Mouse (Mus musculus) liver, embryonic 12.5 days (tissue): Measurements from ENCODE around the gene Iqcn. TPM values are rescaled to one million over a fixed set of nuclear protein-coding genes. Genes with fewer than 3 reads are reported as not detected.
A peak's percentile ranks its signal among the peaks of the same experiment; 100 is the strongest.

ENCODE experiments used
- ATAC-seq: fragments of 200-750 bp; cut with Nextera tagmentation; 2 replicates; pipeline ENCODE4 v1.8.0; 2017; ENCODE audit warnings: moderate number of reproducible peaks, mild to moderate bottlenecking, moderate library complexity
- H3K27ac ChIP-seq: fragments of 300-500 bp; sonication (generic); 2 replicates; pipeline ENCODE4 v1.5.1; 2016; ENCODE audit warnings: mild to moderate bottlenecking
- H3K27me3 ChIP-seq: fragments of 300-500 bp; sonication (generic); replicated peaks from 2 replicates; pipeline ENCODE4 v1.6.1; 2016; ENCODE audit warnings: mild to moderate bottlenecking, moderate library complexity
- H3K36me3 ChIP-seq: fragments of 300-500 bp; sonication (generic); 2 replicates; pipeline ENCODE4 v1.6.1; 2016; ENCODE audit warnings: mild to moderate bottlenecking, moderate library complexity
- H3K4me1 ChIP-seq: fragments of 300-500 bp; sonication (generic); 2 replicates; pipeline ENCODE4 v1.6.1; 2016
- H3K4me2 ChIP-seq: fragments of 300-500 bp; sonication (generic); 2 replicates; pipeline ENCODE4 v1.6.1; 2016; ENCODE audit warnings: mild to moderate bottlenecking, moderate library complexity
- H3K4me3 ChIP-seq: fragments of 300-500 bp; sonication (generic); 2 replicates; pipeline ENCODE4 v1.5.1; 2016; ENCODE audit warnings: mild to moderate bottlenecking, moderate library complexity
- H3K9ac ChIP-seq: fragments of 300-500 bp; sonication (generic); 2 replicates; pipeline ENCODE4 v1.6.1; 2016; ENCODE audit warnings: mild to moderate bottlenecking, moderate library complexity
- H3K9me3 ChIP-seq: fragments of 300-500 bp; sonication (generic); replicated peaks from 2 replicates; pipeline ENCODE4 v1.6.1; 2016; ENCODE audit warnings: mild to moderate bottlenecking, moderate library complexity
- WGBS: fragments of 180-500 bp; shearing (Covaris S2); methylation state at CpG from one replicate; pipeline ENCODE4 v1.1.7; 2016; ENCODE audit not compliant: insufficient replicate concordance; 5-methylcytosine and 5-hydroxymethylcytosine counted together
- polyA plus RNA-seq: library from polyadenylated mRNA; unstranded; fragments of >200 nt; fragmentation: Nextera tagmentation; extraction: Ambion mirVana; gene quantifications from 2 replicates; pipeline ENCODE4 v1.2.1, GENCODE M21; 2016

Gene Iqcn
- polyA plus RNA-seq, 1 experiment from 2014 or later = not detected

DNA sequence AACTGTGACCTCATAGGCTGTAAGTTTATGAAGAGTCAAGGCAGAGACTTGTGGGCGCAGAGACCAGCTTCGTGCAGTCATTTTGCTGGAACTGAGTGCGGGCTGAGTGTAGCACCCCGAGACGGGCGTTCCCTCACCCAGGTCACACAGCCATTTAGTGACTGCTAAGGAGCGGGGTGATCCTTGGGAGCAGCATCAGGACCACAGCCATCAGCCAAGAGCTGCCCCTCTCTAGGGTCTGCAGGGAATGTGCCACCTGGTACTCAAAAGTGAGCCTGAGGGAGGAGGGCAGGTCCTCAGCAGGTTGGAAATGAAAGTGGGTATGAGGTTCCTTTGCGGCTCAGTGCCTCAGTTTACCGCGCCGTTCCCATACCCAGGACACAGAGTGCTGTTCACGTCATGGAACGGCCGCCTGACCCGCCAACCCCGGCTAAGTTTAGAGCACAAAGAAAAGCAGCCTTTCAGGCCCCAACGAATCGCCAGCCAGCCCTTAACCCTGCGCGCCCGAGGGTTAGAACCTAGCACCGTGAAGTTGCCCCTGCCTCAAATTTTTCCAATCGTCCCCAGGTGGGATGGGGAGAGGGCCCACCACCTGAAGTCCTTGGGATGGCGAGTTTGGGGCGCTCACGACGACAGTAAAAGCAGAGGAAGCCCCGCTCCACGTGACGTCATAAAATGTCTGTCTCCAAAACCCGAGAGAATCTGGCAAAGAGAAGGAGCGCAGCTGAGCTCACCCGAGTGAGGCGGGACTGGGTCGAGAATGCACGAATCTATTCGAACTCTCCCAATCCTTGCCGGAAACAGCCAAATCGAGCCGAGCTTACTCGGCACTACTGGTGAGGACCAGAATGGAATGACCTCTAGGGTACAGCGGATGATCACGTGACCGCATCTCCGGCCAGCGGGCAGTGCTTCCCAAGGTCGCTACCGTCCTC lies 40.7 kb downstream of the Iqcn start:
- Histone ChIP-seq H3K9ac (no peak overlapping the region), H3K4me1 (peaks cover 13% of the 10 kb centered on the region), H3K27me3 (peaks cover 98% of the 10 kb centered on the region), H3K4me2 (peak overlapping the region; percentile 53), H3K27ac (no peak overlapping the region), H3K9me3 (no peaks in the 10 kb centered on the region), H3K4me3 (peak overlapping the region; percentile 26; the same call in 1 of the 2 replicates), H3K36me3 (no peaks in the 10 kb centered on the region)
- peak; percentile 20; the same call in 1 of the 2 replicates for ATAC-seq
- WGBS = 7% methylated on average over 48 of the region's 48 CpGs

- Histone ChIP-seq H3K27ac (no peak overlapping the region), H3K9me3 (no peaks in the 10 kb centered on the region), H3K36me3 (no peaks in the 10 kb centered on the region), H3K4me1 (peaks cover 13% of the 10 kb centered on the region), H3K9ac (no peak overlapping the region), H3K27me3 (peaks cover 100% of the 10 kb centered on the region), H3K4me3 (no peak overlapping the region), H3K4me2 (no peak overlapping the region)
- no peak for ATAC-seq
- WGBS = 28% methylated on average over 11 of the region's 11 CpGs
Measured at GRCm38 (mm10) chr8:70744806-70745205, 41.5 kb downstream of the Iqcn start.

GRCm38 (mm10) chr8:70745691-70746220 lies 42.5 kb downstream of the Iqcn start:
- WGBS = 38% methylated on average over 19 of the region's 19 CpGs
- Histone ChIP-seq H3K4me2 (no peak overlapping the region), H3K27me3 (peaks cover 99% of the 10 kb centered on the region)

DNA sequence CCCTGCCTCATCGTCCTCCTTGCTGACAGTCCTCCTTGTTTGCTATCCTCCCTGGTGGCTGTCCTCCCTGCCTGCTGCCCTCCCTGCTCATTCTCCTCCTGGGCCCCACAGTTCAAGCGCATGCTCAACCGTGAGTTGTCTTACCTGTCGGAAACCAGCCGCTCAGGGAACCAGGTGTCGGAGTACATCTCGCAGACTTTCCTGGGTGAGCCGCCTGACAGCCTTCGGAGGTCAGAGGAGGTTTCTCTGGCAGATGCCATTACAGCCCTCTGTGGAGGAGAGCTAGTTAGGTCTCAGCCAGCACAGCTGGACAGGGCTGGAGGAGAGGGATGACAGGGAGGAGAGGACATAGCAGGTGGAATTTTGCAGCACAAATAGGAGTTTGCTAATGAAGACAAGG lies 43.4 kb downstream of the Iqcn start:
- Histone ChIP-seq H3K4me2 (no peak overlapping the region), H3K9me3 (no peaks in the 10 kb centered on the region), H3K4me1 (peaks cover 13% of the 10 kb centered on the region), H3K27ac (no peak overlapping the region), H3K36me3 (no peaks in the 10 kb centered on the region), H3K4me3 (no peak overlapping the region), H3K27me3 (peaks cover 89% of the 10 kb centered on the region), H3K9ac (no peak overlapping the region)
- WGBS = 63% methylated on average over 9 of the region's 9 CpGs
- ATAC-seq = no peak

More at GRCm38 (mm10) chr8:70745691-70746220, 42.5 kb downstream of the Iqcn start:
- Histone ChIP-seq H3K36me3 (no peaks in the 10 kb centered on the region), H3K4me1 (peaks cover 13% of the 10 kb centered on the region), H3K9me3 (no peaks in the 10 kb centered on the region), H3K9ac (no peak overlapping the region), H3K4me3 (no peak overlapping the region), H3K27ac (no peak overlapping the region)
- ATAC-seq = no peak

DNA sequence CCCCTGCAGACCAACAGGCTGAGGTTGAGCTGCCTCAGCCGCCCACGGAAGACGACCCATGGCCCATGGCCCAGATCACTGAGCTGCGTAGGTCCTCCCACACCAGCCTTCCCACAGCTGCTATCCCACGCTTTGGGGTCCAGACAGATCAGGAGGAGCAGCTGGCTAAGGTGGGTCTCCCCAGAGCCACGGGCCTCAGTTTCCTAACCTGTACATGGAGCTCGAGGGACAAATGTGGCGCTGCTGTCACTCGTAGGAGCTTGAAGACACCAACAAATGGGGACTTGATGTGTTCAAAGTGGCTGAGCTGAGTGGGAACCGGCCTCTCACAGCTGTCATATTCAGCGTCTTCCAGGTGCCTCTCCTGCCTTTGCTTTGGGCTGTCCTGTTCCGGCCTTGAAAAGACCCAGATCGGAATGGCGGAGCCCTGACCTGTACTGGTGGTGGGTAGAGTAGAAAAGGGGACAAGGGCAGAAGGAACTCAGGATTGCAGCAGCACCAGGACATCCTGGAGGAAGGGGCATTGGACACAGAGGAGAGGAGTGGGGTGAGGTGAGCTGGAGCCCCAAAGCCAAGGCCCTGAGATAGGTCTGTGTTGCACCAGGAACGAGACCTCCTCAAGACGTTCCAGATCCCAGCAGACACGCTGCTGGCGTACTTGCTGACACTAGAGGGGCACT lies 44.1 kb downstream of the Iqcn start:
- H3K9ac ChIP-seq = no peak overlapping the region
- H3K27me3 ChIP-seq = peaks cover 83% of the 10 kb centered on the region
- no peaks in the 10 kb centered on the region for H3K36me3 ChIP-seq
- no peaks in the 10 kb centered on the region for H3K9me3 ChIP-seq
- H3K4me1 ChIP-seq = peaks cover 17% of the 10 kb centered on the region
- WGBS = 68% methylated on average over 18 of the region's 18 CpGs
- no peak for ATAC-seq
- no peak overlapping the region for H3K4me3 ChIP-seq
- H3K27ac ChIP-seq = no peak overlapping the region
- H3K4me2 ChIP-seq = no peak overlapping the region

- Histone ChIP-seq H3K4me1 (peaks cover 21% of the 10 kb centered on the region), H3K36me3 (no peaks in the 10 kb centered on the region), H3K9me3 (no peaks in the 10 kb centered on the region), H3K4me2 (no peak overlapping the region), H3K27me3 (peaks cover 71% of the 10 kb centered on the region), H3K4me3 (no peak overlapping the region), H3K9ac (no peak overlapping the region), H3K27ac (no peak overlapping the region)
- ATAC-seq = no peak
- 68% methylated on average over 23 of the region's 23 CpGs for WGBS
Measured at GRCm38 (mm10) chr8:70748246-70749096, 45.2 kb downstream of the Iqcn start.

GRCm38 (mm10) chr8:70749097-70749674 lies 45.9 kb downstream of the Iqcn start:
- H3K27me3 ChIP-seq = peaks cover 64% of the 10 kb centered on the region
- no peak overlapping the region for H3K27ac ChIP-seq
- H3K36me3 ChIP-seq = no peaks in the 10 kb centered on the region
- H3K9me3 ChIP-seq = no peaks in the 10 kb centered on the region
- ATAC-seq = no peak
- H3K4me1 ChIP-seq = peaks cover 22% of the 10 kb centered on the region
- 61% methylated on average over 19 of the region's 19 CpGs for WGBS
- H3K4me2 ChIP-seq = no peak overlapping the region
- H3K4me3 ChIP-seq = no peak overlapping the region
- no peak overlapping the region for H3K9ac ChIP-seq

DNA sequence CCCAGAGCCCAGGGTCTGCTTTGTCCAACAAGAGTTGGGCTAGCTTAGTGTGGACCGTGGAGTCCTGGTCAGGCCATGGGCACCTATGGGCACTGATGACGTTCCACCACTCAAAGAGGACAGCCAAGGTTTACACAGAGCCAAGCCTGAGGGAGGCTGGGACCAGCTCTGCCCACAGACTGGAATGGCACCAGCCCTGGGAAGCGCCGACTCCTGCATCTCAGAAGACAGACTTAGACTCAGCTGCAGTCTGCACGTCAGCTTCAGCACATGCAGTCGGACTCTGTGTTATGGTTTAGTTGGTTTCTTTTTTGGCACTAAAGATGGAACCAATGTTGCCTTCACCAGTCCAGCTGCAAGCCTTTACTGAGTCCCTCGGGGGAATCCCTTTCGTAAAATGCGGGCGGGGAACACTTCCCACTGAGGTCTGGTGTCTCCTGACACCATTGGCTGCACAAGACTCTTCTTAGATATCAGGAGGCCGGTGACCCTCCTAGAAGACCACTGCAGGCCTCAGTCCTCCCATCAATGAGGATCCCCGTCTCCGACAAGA lies 46.9 kb downstream of the Iqcn start:
- ATAC-seq = no peak
- H3K9me3 ChIP-seq = no peaks in the 10 kb centered on the region
- no peak overlapping the region for H3K4me3 ChIP-seq
- H3K27ac ChIP-seq = no peak overlapping the region
- peaks cover 54% of the 10 kb centered on the region for H3K27me3 ChIP-seq
- H3K4me1 ChIP-seq = peaks cover 30% of the 10 kb centered on the region
- no peak overlapping the region for H3K9ac ChIP-seq
- no peaks in the 10 kb centered on the region for H3K36me3 ChIP-seq
- 70% methylated on average over 13 of the region's 13 CpGs for WGBS
- no peak overlapping the region for H3K4me2 ChIP-seq

- Histone ChIP-seq H3K4me2 (no peak overlapping the region), H3K4me3 (no peak overlapping the region), H3K36me3 (peaks cover 12% of the 10 kb centered on the region), H3K27ac (peak overlapping the region; percentile 79), H3K9me3 (no peaks in the 10 kb centered on the region), H3K4me1 (peaks cover 41% of the 10 kb centered on the region), H3K9ac (no peak overlapping the region), H3K27me3 (peaks cover 34% of the 10 kb centered on the region)
- 23% methylated on average over 11 of the region's 11 CpGs for WGBS
- no peak for ATAC-seq
Measured at GRCm38 (mm10) chr8:70752000-70752764, 48.9 kb downstream of the Iqcn start.

- Histone ChIP-seq H3K36me3 (peaks cover 20% of the 10 kb centered on the region), H3K27me3 (peaks cover 25% of the 10 kb centered on the region), H3K9me3 (no peaks in the 10 kb centered on the region), H3K9ac (peak overlapping the region; percentile 47; the same call in 1 of the 2 replicates), H3K27ac (peak overlapping the region; percentile 79), H3K4me2 (peak overlapping the region; percentile 97), H3K4me3 (peak overlapping the region; percentile 35), H3K4me1 (peaks cover 46% of the 10 kb centered on the region)
- WGBS = 12% methylated on average over 21 of the region's 21 CpGs
- ATAC-seq = no peak
Measured at GRCm38 (mm10) chr8:70753151-70753550, 49.9 kb downstream of the Iqcn start.
